Mouse (Mus musculus): ENCODE results near the gene Cables2.

GRCm38 (mm10) chr2:180248947-180249660 lies 24.2 kb downstream of the Cables2 start:
- TF ChIP-seq CTCF (IDR thresholded peaks at IDR 0.05; ENCODE audit: low read depth, low read length) (no peak), POLR2A (IDR thresholded peaks at IDR 0.05; ENCODE audit: borderline replicate concordance, low read depth, low read length) (no peak)
